Mouse (Mus musculus): Measurements from ENCODE around the gene Btrc. TPM values are rescaled to one million over a fixed set of nuclear protein-coding genes. Genes with fewer than 3 reads are reported as not detected.

Gene Btrc
- total and polyA plus RNA-seq, 3 experiments, result 11.0 to 20.7 (median 14.0) TPM

DNA sequence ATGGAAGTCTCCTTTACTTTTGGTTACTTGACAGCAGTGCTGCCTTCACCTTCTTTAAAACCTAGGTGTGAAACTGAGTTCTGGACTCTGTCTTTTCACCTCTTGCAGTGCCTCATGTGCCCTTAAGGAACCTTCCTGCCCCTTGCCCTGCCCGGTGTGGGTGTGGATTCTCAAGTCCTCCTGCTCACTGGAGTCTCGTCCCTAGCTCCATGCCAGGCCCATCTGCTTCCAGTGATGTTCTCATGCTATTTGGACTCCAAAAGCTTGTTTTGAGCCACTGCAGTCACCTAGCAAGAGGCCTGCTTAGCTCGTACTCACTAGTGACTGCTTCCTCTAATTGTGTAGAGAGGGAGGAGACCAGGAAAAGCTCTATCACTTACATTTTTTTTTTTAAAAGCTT lies 50.4 kb downstream of the Btrc start:
- no peaks in the 10 kb centered on the region for H3K27me3 ChIP-seq (replicated peaks)
- H3K9me3 ChIP-seq (replicated peaks; ENCODE audit: low read length), result no peaks in the 10 kb centered on the region
- H3K9ac ChIP-seq (ENCODE audit: insufficient read depth, low read depth), result no peak overlapping the region
- no peak overlapping the region for H3K4me3 ChIP-seq (replicated peaks in 1 of 3; ENCODE audit: low read depth in 2 of 3, low read length in 2 of 3, poor library complexity in 1 of 3)
- no peaks in the 10 kb centered on the region; the same call in 1 of the 2 replicates for H3K79me2 ChIP-seq (replicated peaks; ENCODE audit: control insufficient read depth, extremely low read depth, insufficient read depth, poor library complexity, severe bottlenecking)
- no peak overlapping the region for H3K27ac ChIP-seq (ENCODE audit: insufficient read depth, low read depth)
- in situ Hi-C loops (cut with MboI; ENCODE audit: low pct_ligation_motif_present, low pct_unique_long_range_greater_than_20kb, low sequenced_read_pairs), result no loop called here
- peaks cover 0 to 4% of the 10 kb centered on the region in 2 experiments; a peak in 2 of 4 replicates for H3K4me1 ChIP-seq (ENCODE audit: control insufficient read depth in 1 of 2, insufficient read depth in 2 of 2)
- no peak overlapping the region for H3K4me2 ChIP-seq (ENCODE audit: insufficient read depth, low read depth, poor library complexity, severe bottlenecking)
- DNase-seq (ENCODE audit: extremely low read depth), result no peak
- TF ChIP-seq TBP (conservative IDR thresholded peaks at IDR 0.05; ENCODE audit: low read depth, low read length), result no peak
- TF ChIP-seq ZMIZ1 (IDR thresholded peaks at IDR 0.05; ENCODE audit: low read depth, low read length), result no peak
- TF ChIP-seq TCF12 (IDR thresholded peaks at IDR 0.05; ENCODE audit: low read depth, low read length), result no peak
- TF ChIP-seq UBTF (IDR thresholded peaks at IDR 0.05; ENCODE audit: low read depth, low read length), result no peak
- TF ChIP-seq PAX5 (IDR thresholded peaks at IDR 0.05; ENCODE audit: low read length), result no peak
- TF ChIP-seq USF1 (IDR thresholded peaks at IDR 0.05; ENCODE audit: low read depth, low read length), result no peak
- no peak for TF ChIP-seq GABPA (IDR thresholded peaks at IDR 0.05; ENCODE audit: insufficient replicate concordance, low read depth, low read length)
- dilution Hi-C loops (cut with MboI; ENCODE audit: extremely low pct_ligation_motif_present, extremely low pct_unique_long_range_greater_than_20kb, low sequenced_read_pairs), result no loop called here
- H3K36me3 ChIP-seq (replicated peaks in 1 of 2; ENCODE audit: control insufficient read depth in 1 of 2, insufficient read depth in 1 of 2, low read length in 1 of 2), result peaks cover 0 to 4% of the 10 kb centered on the region in 2 experiments

DNA sequence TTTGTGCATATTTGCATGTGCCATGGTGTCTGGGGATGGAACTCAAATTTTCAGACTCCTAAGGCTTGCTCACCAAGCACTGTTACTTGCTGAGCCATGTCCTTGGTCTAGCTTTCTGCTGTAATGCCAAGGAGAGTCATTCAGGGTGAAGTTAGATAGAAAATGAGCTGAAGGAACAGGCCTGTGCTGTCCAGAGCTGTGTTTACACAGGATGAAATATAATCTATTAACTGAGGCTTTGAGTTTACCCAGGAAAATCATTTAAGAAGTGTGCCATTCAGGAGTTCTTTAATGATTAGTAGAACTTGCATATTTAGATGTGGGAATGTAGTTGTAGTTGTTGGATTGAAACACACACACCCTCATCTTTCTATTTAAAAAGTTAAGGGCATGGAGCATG lies 54.1 kb downstream of the Btrc start:
- no peak for DNase-seq (ENCODE audit: extremely low read depth)
- Histone ChIP-seq H3K79me2 (replicated peaks; ENCODE audit: control insufficient read depth, extremely low read depth, insufficient read depth, poor library complexity, severe bottlenecking) (no peaks in the 10 kb centered on the region; the same call in 1 of the 2 replicates), H3K36me3 (replicated peaks in 1 of 2; ENCODE audit: control insufficient read depth in 1 of 2, insufficient read depth in 1 of 2, low read length in 1 of 2) (peaks cover 0 to 6% of the 10 kb centered on the region in 2 experiments), H3K4me1 (ENCODE audit: control insufficient read depth in 1 of 2, insufficient read depth in 2 of 2) (no peaks in the 10 kb centered on the region), H3K4me2 (ENCODE audit: insufficient read depth, low read depth, poor library complexity, severe bottlenecking) (no peak overlapping the region), H3K27me3 (replicated peaks) (no peaks in the 10 kb centered on the region), H3K4me3 (replicated peaks in 1 of 3; ENCODE audit: low read depth in 2 of 3, low read length in 2 of 3, poor library complexity in 1 of 3) (no peak overlapping the region), H3K9me3 (replicated peaks; ENCODE audit: low read length) (no peaks in the 10 kb centered on the region), H3K9ac (ENCODE audit: insufficient read depth, low read depth) (no peak overlapping the region), H3K27ac (ENCODE audit: insufficient read depth, low read depth) (no peak overlapping the region)
- dilution Hi-C loops (cut with MboI; ENCODE audit: extremely low pct_ligation_motif_present, extremely low pct_unique_long_range_greater_than_20kb, low sequenced_read_pairs), result no loop called here
- in situ Hi-C loops (cut with MboI; ENCODE audit: low pct_ligation_motif_present, low pct_unique_long_range_greater_than_20kb, low sequenced_read_pairs), result no loop called here
- TF ChIP-seq JUN (IDR thresholded peaks at IDR 0.05; ENCODE audit: insufficient read depth, low read depth, low read length) (no peak), CHD1 (IDR thresholded peaks at IDR 0.05; ENCODE audit: low read depth, low read length) (no peak), ELF1 (IDR thresholded peaks at IDR 0.05; ENCODE audit: low read depth, low read length) (no peak), ZC3H11A (IDR thresholded peaks at IDR 0.05; ENCODE audit: low read depth, low read length) (no peak), USF2 (conservative IDR thresholded peaks at IDR 0.05; ENCODE audit: low read depth, low read length) (no peak), ZKSCAN1 (IDR thresholded peaks at IDR 0.05; ENCODE audit: borderline replicate concordance, low read depth, low read length) (no peak), JUND (conservative IDR thresholded peaks at IDR 0.05; ENCODE audit: low read depth, low read length) (no peak), MAZ (IDR thresholded peaks at IDR 0.05; ENCODE audit: low read depth, low read length) (no peak), BHLHE40 (IDR thresholded peaks at IDR 0.05; ENCODE audit: low read depth, low read length) (no peak), IRF4 (IDR thresholded peaks at IDR 0.05; ENCODE audit: low read depth, low read length) (no peak), SMC3 (IDR thresholded peaks at IDR 0.05; ENCODE audit: low read depth, low read length) (no peak), MEF2A (IDR thresholded peaks at IDR 0.05; ENCODE audit: borderline replicate concordance, low read depth, low read length) (no peak), KAT2A (IDR thresholded peaks at IDR 0.05; ENCODE audit: insufficient replicate concordance, low read length) (no peak)

All from CH12.LX (cell line).